In the genomic region with DNA sequence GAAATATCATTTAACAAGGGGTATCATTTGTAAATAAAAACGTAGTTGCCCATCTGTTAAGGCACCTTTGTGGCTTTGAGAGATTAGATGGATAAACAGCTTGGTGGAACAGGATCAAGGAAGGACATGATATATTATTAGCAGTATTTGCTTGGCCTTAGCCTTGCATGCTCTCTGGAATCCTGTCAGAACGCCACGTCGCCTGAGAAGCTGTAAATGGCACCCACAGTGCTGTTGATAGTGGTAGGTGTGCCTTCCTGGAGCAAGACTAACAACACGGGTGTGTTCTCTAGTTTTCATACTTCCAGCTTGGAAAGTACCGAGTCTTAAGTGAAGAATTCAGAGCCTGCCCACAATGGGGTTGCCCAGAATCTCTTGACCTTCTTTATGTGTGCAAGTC, we compare ENCODE assay signal across 10 mouse cellular contexts. TPM values are rescaled to one million over a fixed set of nuclear protein-coding genes. Genes with fewer than 3 reads are reported as not detected.
DNase-seq lines count a peak whose midpoint lies in the region; ATAC-seq and TF ChIP-seq lines count a peak whose summit lies in the region.
"Had no signal": no experiment of that assay in that cellular context is flagged by ENCODE, and none has a peak within 500 bp of the region (broad histone marks: within the 10 kb centered on the region; RNA-seq: fewer than 3 reads in every experiment).

No protein-coding gene starts in this region.

- no peaks in the 10 kb centered on the region for H3K9me3 ChIP-seq in hindbrain, embryonic 14.5 days (ENCODE audit: control insufficient read depth, low read length)

- H3K4me2 ChIP-seq in hindbrain, embryonic 14.5 days (replicated peaks): peak overlapping the region; percentile 77

- 0 out of 2 replicates have a peak overlapping the region, but pooled peaks have one; percentile 90 for H3K9ac ChIP-seq in hindbrain, embryonic 14.5 days

- no peaks in the 10 kb centered on the region for H3K36me3 ChIP-seq in hindbrain, embryonic 14.5 days (replicated peaks; ENCODE audit: control insufficient read depth, insufficient read depth)
- H3K36me3 ChIP-seq in macrophage (ENCODE audit: inconsistent target): no peaks in the 10 kb centered on the region

- H3K4me1 ChIP-seq in hindbrain, embryonic 14.5 days (replicated peaks; ENCODE audit: control insufficient read depth, insufficient read depth, low read length): peaks cover 18% of the 10 kb centered on the region

- no peak for TF ChIP-seq CTCF in brain, embryonic 14.5 days (IDR thresholded peaks at IDR 0.05; ENCODE audit: borderline replicate concordance, extremely low read depth, insufficient read depth, insufficient read length)

- TF ChIP-seq POLR2A in brain, embryonic 14.5 days (IDR thresholded peaks at IDR 0.05; ENCODE audit: borderline replicate concordance, extremely low read depth, insufficient read depth, insufficient read length, poor library complexity, severe bottlenecking): no peak

- peak; percentile 5 for DNase-seq in embryo, embryonic 11 days
- no peak for DNase-seq in embryo, embryonic 10 days (ENCODE audit: low spot score)
- peak; percentile 23 for DNase-seq in brain, embryonic 14.5 days (ENCODE audit: low read depth)
- no peak for DNase-seq in hindbrain, embryonic 14.5 days (ENCODE audit: low spot score)
- no peak for DNase-seq in thymus, postnatal 36 days
- no peak for DNase-seq in right cerebral cortex, adult 18-20 months
- DNase-seq: gastrocnemius, postnatal 36 days had no signal

- H3K27me3 ChIP-seq in hindbrain, embryonic 14.5 days (ENCODE audit: control insufficient read depth, insufficient read depth, low read length): no peaks in the 10 kb centered on the region

- no peak for ATAC-seq in hindbrain, embryonic 14.5 days (ENCODE audit: low FRiP score)
- no peak for ATAC-seq in granulocyte monocyte progenitor cell, adult 5-6 weeks (replicated peaks; ENCODE audit: poor library complexity, severe bottlenecking)

- H3K79me2 ChIP-seq in macrophage (ENCODE audit: inconsistent target): peaks cover 35% of the 10 kb centered on the region; the same call in 1 of the 2 replicates

- peak overlapping the region; percentile 94; the same call in 1 of the 2 replicates for H3K27ac ChIP-seq in hindbrain, embryonic 14.5 days
- 0 out of 2 replicates have a peak overlapping the region, but pooled peaks have one; percentile 76 for H3K27ac ChIP-seq in macrophage

- WGBS in hindbrain, embryonic 14.5 days: 48% methylated on average over 6 of the region's 6 CpGs
- WGBS in macrophage (ENCODE audit: missing documents): 70% methylated on average over 6 of the region's 6 CpGs

- H3K4me3 ChIP-seq in hindbrain, embryonic 14.5 days (replicated peaks; ENCODE audit: low read length): peak overlapping the region; percentile 93; the same call in 1 of the 2 replicates
- H3K4me3 ChIP-seq in macrophage (ENCODE audit: inconsistent target): peak overlapping the region; percentile 57; the same call in 1 of the 2 replicates

RNA-seq across cellular contexts. Expression of a gene that starts 1.1 kb away (rescaled TPM):
- polyA plus RNA-seq in brain, embryonic 14.5 days (2012; rRNA removed): 31.2 and 34.0 TPM in 2 replicates
- polyA plus RNA-seq in hindbrain, embryonic 14.5 days (2014; fragmentation: Nextera tagmentation; extraction: Ambion mirVana): 63.8 and 71.3 TPM in 2 replicates
- 10 to 100 TPM; 18.2 to 84.7 (median 31.3) TPM for total RNA-seq in macrophage (2018; cell fraction: chromatin; rRNA removed)
- 10 to 100 TPM; 14.5 to 34.3 (median 19.1) TPM for total RNA-seq in macrophage (2018; cell fraction: cytosol; rRNA removed)
- 10 to 100 TPM; 13.5 to 59.3 (median 26.6) TPM for total RNA-seq in macrophage (2018; cell fraction: nucleus; rRNA removed)
- polyA plus RNA-seq in macrophage (2018): 13.5 to 19.3 TPM (median 19.2 TPM) in 3 replicates
- total RNA-seq in granulocyte monocyte progenitor cell, adult 5-6 weeks (2014; fragmentation: Nextera tagmentation): 48.9 and 49.5 TPM in 2 replicates
- 74.7 and 144 TPM in 2 replicates for total RNA-seq in granulocyte monocyte progenitor cell, adult 5-6 weeks (2017)

RNA-seq across cellular contexts. Expression of a gene that starts 39.3 kb away (rescaled TPM):
- 21.8 and 26.2 TPM in 2 replicates for polyA plus RNA-seq in brain, embryonic 14.5 days (2012; rRNA removed)
- polyA plus RNA-seq in hindbrain, embryonic 14.5 days (2014; fragmentation: Nextera tagmentation; extraction: Ambion mirVana): 14.4 and 17.2 TPM in 2 replicates
- total RNA-seq in macrophage (2018; cell fraction: chromatin; rRNA removed): 10 to 100 TPM; 15.4 to 53.2 (median 35.1) TPM
- 100 to 1,000 TPM in 7 of 26 experiments, 10 to 100 TPM in 19; 64.5 to 119 (median 90.6) TPM for total RNA-seq in macrophage (2018; cell fraction: cytosol; rRNA removed)
- total RNA-seq in macrophage (2018; cell fraction: nucleus; rRNA removed): 100 to 1,000 TPM in 2 of 26 experiments, 10 to 100 TPM in 24; 37.6 to 115 (median 60.7) TPM
- polyA plus RNA-seq in macrophage (2018): 39.0 to 70.1 TPM (median 52.2 TPM) in 3 replicates
- total RNA-seq in granulocyte monocyte progenitor cell, adult 5-6 weeks (2014; fragmentation: Nextera tagmentation): 30.4 and 35.6 TPM in 2 replicates
- 45.6 and 45.8 TPM in 2 replicates for total RNA-seq in granulocyte monocyte progenitor cell, adult 5-6 weeks (2017)

RNA-seq across cellular contexts. Expression of a gene that starts 56.7 kb away (rescaled TPM):
- polyA plus RNA-seq in brain, embryonic 14.5 days (2012; rRNA removed): not detected in 2 replicates
- polyA plus RNA-seq in hindbrain, embryonic 14.5 days (2014; fragmentation: Nextera tagmentation; extraction: Ambion mirVana): not detected in 2 replicates
- total RNA-seq in macrophage (2018; cell fraction: chromatin; rRNA removed): not detected
- total RNA-seq in macrophage (2018; cell fraction: cytosol; rRNA removed): not detected
- not detected for total RNA-seq in macrophage (2018; cell fraction: nucleus; rRNA removed)
- not detected in 3 replicates for polyA plus RNA-seq in macrophage (2018)
- total RNA-seq in granulocyte monocyte progenitor cell, adult 5-6 weeks (2014; fragmentation: Nextera tagmentation): not detected in 2 replicates
- total RNA-seq in granulocyte monocyte progenitor cell, adult 5-6 weeks (2017): not detected in 2 replicates
- total RNA-seq: gastrocnemius, postnatal 36 days; liver, adult 2 months had no signal
- polyA plus RNA-seq: liver, adult 2 months had no signal

Comparison
In these comparisons a context has a peak if more than half of its experiments do, and no peak if none do; other contexts are left out.
1. DNase-seq: peak in embryo, embryonic 11 days (single experiment) and brain, embryonic 14.5 days (single experiment); none in embryo, embryonic 10 days (single experiment), hindbrain, embryonic 14.5 days (single experiment), thymus, postnatal 36 days (0 of 2) and right cerebral cortex, adult 18-20 months (single experiment).